Mouse (Mus musculus) spleen, adult 18-20 months (tissue): ENCODE data around the gene Eps8.
A peak's percentile ranks its signal among the peaks of the same experiment; 100 is the strongest.

Source experiments
- DNase-seq, 2 experiments: peaks; one replicate each; pipeline ENCODE4 v3.0.0; 2022; ENCODE audit warnings: mixed read lengths in 2 of 2

Gene Eps8

DNA sequence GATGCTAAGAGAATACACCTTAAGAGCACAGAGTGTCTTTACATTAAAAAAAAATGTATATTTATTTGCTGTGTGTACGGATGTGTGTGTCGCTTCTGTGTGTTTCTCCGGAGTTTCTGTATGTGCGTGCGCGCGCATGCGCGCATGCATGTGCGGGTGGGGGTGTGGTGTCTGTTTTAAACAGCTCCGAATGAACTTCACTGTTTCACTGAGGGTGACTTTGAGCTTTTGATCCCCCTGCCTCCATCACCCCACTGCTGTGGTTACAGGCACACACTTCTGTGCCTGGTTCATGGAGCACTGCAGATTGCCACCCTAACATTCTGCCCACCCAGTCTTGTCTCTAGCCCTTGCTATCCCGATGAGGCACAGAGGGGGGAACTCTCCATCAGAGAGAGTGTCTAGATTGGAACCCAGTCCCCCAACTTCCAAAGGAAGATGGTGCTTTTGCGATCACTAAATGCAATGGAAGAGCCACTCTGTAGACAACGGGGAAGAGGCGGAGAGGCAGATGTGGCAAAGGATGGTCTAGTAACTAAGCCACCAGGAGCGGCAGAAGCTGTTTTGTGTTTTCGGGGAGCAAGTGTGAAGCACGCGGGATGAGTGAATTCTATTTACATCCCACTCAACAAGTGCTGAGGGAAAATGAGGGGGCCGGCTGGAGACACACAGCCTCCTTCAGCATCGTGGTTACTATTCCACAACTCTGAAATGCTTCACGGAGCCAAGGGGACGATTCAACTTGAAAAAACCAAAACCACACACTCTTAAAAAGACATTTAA, 7.1 kb upstream of the Eps8 start:
- DNase-seq: no peak

DNA sequence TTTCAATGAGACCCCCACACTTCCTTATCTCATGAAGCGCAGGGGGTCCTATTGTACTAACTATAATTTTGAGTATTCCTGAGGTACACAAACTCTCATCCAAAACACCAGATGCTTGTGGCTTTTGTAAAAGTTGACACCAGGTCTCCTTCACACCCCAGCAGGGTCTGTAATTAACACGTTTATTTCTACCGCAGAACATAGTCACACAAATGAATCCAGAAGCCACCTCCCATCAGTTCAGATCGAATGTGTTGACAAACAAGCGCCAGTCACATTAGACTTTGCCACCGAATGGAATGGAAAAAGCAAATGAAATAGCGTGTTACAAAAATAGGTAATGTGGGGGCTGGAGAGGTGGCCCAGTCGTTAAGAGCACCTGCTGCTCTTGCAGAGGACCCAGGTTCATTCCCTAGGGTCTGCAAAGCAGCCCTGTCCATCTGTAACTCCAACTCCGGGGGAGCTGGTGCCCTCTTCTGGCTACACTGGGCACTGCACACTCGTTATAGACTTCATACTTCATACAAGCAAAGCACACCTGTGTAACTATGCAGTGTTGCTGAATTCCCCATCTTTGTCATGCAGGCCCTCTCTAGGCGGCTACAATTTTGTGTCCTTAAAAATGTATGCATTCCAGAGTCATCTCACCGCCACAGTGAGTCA, 3.9 kb upstream of the Eps8 start:
- DNase-seq: peak in 1 of 2 experiments; percentile 9

GRCm38 (mm10) chr6:137657203-137657602, 2.5 kb upstream of the Eps8 start:
- no peak for DNase-seq

DNA sequence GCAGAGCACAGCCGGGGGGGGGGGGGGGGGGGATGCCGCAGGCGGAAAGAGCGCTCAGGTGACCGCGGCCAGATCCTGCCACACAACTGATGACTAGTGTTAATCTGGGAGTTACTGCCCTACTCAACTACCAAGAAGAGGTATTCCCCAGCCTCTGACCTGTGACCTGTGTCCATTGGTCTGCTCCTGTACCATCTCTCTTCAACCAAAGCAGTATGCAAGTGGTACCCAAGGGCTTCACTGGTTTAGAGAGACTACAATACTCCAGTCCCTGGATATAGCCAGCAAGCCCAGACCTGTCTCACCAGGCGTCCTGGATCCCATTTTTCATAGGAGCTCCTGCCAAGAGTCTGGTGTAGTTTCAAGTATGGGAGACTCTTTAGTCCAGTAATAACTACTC, 5.1 kb downstream of the Eps8 start:
- no peak for DNase-seq

- DNase-seq: peak; percentile 66 to 78
These were observed 5.6 kb downstream of the Eps8 start for GRCm38 (mm10) chr6:137649068-137649480.

- DNase-seq: peak in 1 of 2 experiments; percentile 17
These were observed 6.3 kb downstream of the Eps8 start for GRCm38 (mm10) chr6:137648110-137649067.

- DNase-seq: peak in 1 of 2 experiments; percentile 2
These were observed 7.0 kb downstream of the Eps8 start for GRCm38 (mm10) chr6:137647646-137648045.

GRCm38 (mm10) chr6:137646726-137647125, 8.0 kb downstream of the Eps8 start:
- no peak for DNase-seq

GRCm38 (mm10) chr6:137644893-137645292, 9.8 kb downstream of the Eps8 start:
- DNase-seq: no peak

DNA sequence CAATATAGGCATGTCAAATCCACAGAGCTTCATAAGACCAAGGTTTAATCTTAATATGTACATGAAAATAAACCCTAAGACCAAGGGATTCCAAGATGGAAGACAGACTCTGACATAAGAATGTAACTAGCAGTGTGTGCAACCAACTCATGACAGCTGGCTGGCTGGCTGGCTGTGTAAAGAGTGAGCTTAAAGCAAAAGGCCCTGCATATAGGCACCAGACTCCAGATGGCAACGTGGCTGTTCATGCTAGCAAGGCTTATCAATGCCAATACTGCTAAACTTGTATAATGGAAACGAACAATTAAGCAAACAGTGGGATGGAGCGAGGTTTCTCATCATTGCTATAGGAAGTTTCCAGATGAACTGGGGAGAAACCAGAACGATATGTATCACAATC, 10.9 kb downstream of the Eps8 start:
- no peak for DNase-seq

- no peak for DNase-seq
These were observed 13.0 kb downstream of the Eps8 start for GRCm38 (mm10) chr6:137641642-137642041.

- no peak for DNase-seq
These were observed 15.7 kb downstream of the Eps8 start for GRCm38 (mm10) chr6:137638834-137639567.

- no peak for DNase-seq
These were observed 17.2 kb downstream of the Eps8 start for GRCm38 (mm10) chr6:137637443-137637842.

DNA sequence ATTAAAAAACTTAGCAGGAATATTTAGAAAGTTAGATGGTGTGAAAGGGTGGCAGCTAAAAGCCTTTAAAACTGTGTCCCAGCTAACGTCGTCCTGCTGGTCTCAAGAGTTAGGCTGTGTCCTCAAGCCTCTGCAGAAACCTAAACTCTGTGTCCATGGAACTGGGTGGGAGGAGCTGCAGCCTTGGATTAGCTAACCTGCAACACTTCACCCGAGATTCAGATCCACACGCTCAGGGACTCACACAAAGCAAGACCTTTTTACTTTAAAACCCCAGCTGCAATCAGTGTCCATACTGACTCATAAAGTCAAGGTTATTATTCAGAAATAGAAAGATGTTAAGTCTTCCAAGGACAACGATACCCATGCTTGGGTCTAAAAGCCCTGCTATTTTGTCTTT, 18.5 kb downstream of the Eps8 start:
- DNase-seq: no peak

- DNase-seq: no peak
These were observed 21.1 kb downstream of the Eps8 start for GRCm38 (mm10) chr6:137633626-137634025.

DNA sequence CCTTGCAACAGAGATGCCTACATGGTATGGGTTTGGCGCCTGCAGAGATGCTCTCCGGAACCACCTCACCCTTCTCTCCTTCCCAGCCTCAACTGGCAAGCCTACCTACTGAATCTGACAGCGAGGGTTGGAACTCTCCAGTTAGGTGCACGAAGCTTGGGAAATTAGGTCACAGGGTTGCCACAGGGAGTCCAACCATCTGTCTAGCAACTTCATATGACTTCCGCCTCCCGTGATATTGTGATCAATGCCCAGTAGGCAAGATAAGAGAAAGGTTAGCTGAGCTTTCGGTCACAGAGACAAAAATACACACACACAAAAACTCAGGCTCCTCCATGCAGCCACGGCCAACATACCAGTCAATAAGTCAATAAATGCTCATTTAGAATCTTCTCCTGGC, 21.6 kb downstream of the Eps8 start:
- DNase-seq: no peak

GRCm38 (mm10) chr6:137630387-137630786, 24.3 kb downstream of the Eps8 start:
- no peak for DNase-seq

GRCm38 (mm10) chr6:137629603-137630231, 25.0 kb downstream of the Eps8 start:
- DNase-seq: no peak

DNA sequence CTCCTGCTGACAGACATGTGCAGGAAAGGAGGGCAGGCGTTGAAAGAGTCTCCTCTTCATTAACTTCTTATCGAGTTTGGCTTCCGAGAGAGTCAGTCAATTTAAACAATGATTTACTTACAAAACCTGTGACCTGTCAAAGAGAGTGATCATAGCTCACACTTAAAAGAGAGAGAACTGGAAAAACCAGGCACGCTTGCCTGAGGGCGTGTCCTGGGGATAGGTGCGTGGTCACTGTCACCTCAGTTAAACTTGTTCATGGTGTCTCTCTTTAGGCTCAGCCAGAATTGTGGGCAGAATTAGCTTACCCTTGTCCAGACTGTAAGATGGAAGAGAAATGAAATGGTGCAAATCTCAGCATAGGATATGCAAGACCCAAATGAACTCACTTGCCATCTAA, 26.0 kb downstream of the Eps8 start:
- DNase-seq: no peak

GRCm38 (mm10) chr6:137621021-137621420, 33.7 kb downstream of the Eps8 start:
- no peak for DNase-seq

DNA sequence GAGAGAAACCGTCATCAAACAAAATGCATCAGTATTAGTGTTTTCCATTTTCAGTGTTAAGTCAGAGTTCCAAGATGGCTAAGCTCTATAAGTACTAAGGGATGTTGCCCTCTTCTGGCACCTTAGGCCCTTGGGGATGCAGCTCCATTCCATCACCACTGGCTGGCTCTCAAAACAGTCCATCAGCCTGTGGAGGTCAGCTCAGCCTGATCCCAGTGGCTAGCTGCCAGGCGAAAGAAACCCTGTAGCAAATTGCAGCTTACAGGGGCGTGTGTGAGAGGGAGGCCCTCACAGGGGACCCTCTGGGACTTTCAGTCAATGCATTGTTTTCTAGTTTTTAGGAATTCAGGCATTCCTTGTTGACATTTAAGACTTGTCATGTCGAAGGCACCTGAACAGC, 40.8 kb downstream of the Eps8 start:
- DNase-seq: no peak

GRCm38 (mm10) chr6:137612071-137612547, 42.6 kb downstream of the Eps8 start:
- no peak for DNase-seq
